Mouse (Mus musculus): ENCODE measurements around the gene Zscan29.

Zscan29 gene

GRCm38 (mm10) chr2:121183431-121183830, 12.5 kb upstream of the Zscan29 start:
- no peak overlapping the region for H3K4me3 ChIP-seq (replicated peaks; ENCODE audit: low read length)
- no peaks in the 10 kb centered on the region for H3K4me1 ChIP-seq (replicated peaks; ENCODE audit: low read depth, low read length)
- peaks cover 76% of the 10 kb centered on the region for H3K36me3 ChIP-seq (ENCODE audit: insufficient read depth, low read length)
- H3K9me3 ChIP-seq (ENCODE audit: low read length) = no peaks in the 10 kb centered on the region
- TF ChIP-seq CTCF (conservative IDR thresholded peaks at IDR 0.05; ENCODE audit: low read length) (no peak), NANOG (IDR thresholded peaks at IDR 0.05; ENCODE audit: borderline replicate concordance, low read length) (no peak), POU5F1 (IDR thresholded peaks at IDR 0.05; ENCODE audit: borderline replicate concordance, low read length) (no peak)
- no peaks in the 10 kb centered on the region for H3K27me3 ChIP-seq (ENCODE audit: insufficient read depth, low read length)

GRCm38 (mm10) chr2:121178828-121179479, 8.0 kb upstream of the Zscan29 start:
- Histone ChIP-seq H3K27me3 (ENCODE audit: insufficient read depth, low read length) (no peaks in the 10 kb centered on the region), H3K9me3 (ENCODE audit: low read length) (no peaks in the 10 kb centered on the region), H3K4me3 (replicated peaks; ENCODE audit: low read length) (no peak overlapping the region), H3K36me3 (ENCODE audit: insufficient read depth, low read length) (peaks cover 82% of the 10 kb centered on the region), H3K4me1 (replicated peaks; ENCODE audit: low read depth, low read length) (no peaks in the 10 kb centered on the region)
- TF ChIP-seq CTCF (conservative IDR thresholded peaks at IDR 0.05; ENCODE audit: low read length) (peak; percentile 73), POU5F1 (IDR thresholded peaks at IDR 0.05; ENCODE audit: borderline replicate concordance, low read length) (no peak)

- TF ChIP-seq CTCF (conservative IDR thresholded peaks at IDR 0.05; ENCODE audit: low read length) = no peak
- no peak for TF ChIP-seq NANOG (IDR thresholded peaks at IDR 0.05; ENCODE audit: borderline replicate concordance, low read length)
- no peak for TF ChIP-seq POU5F1 (IDR thresholded peaks at IDR 0.05; ENCODE audit: borderline replicate concordance, low read length)
These were observed 399 bp downstream of the Zscan29 start, which contains the start of gene Tubgcp4 for GRCm38 (mm10) chr2:121170481-121170971. Gene Tubgcp4, plus strand, starts transcription at chr2:121170654.

GRCm38 (mm10) chr2:121169902-121170301, 1.0 kb downstream of the Zscan29 start:
- peaks cover 18% of the 10 kb centered on the region for H3K4me1 ChIP-seq (replicated peaks; ENCODE audit: low read depth, low read length)
- no peaks in the 10 kb centered on the region for H3K9me3 ChIP-seq (ENCODE audit: low read length)
- no peak for TF ChIP-seq NANOG (IDR thresholded peaks at IDR 0.05; ENCODE audit: borderline replicate concordance, low read length)
- TF ChIP-seq POU5F1 (IDR thresholded peaks at IDR 0.05; ENCODE audit: borderline replicate concordance, low read length) = no peak
- TF ChIP-seq CTCF (conservative IDR thresholded peaks at IDR 0.05; ENCODE audit: low read length) = no peak
- peaks cover 16% of the 10 kb centered on the region for H3K27me3 ChIP-seq (ENCODE audit: insufficient read depth, low read length)
- peak overlapping the region; percentile 95 for H3K4me3 ChIP-seq (replicated peaks; ENCODE audit: low read length)
- peaks cover 36% of the 10 kb centered on the region for H3K36me3 ChIP-seq (ENCODE audit: insufficient read depth, low read length)

More at GRCm38 (mm10) chr2:121170481-121170971, 399 bp downstream of the Zscan29 start, which contains the start of gene Tubgcp4:
- peaks cover 18% of the 10 kb centered on the region for H3K4me1 ChIP-seq (replicated peaks; ENCODE audit: low read depth, low read length)
- H3K36me3 ChIP-seq (ENCODE audit: insufficient read depth, low read length) = peaks cover 39% of the 10 kb centered on the region
- H3K4me3 ChIP-seq (replicated peaks; ENCODE audit: low read length) = peak within 1 kb of the TSS; percentile 95
- no peaks in the 10 kb centered on the region for H3K9me3 ChIP-seq (ENCODE audit: low read length)
- peaks cover 16% of the 10 kb centered on the region for H3K27me3 ChIP-seq (ENCODE audit: insufficient read depth, low read length)

GRCm38 (mm10) chr2:121169173-121169572, 1.8 kb downstream of the Zscan29 start:
- H3K9me3 ChIP-seq (ENCODE audit: low read length) = no peaks in the 10 kb centered on the region
- no peak overlapping the region for H3K4me3 ChIP-seq (replicated peaks; ENCODE audit: low read length)
- TF ChIP-seq NANOG (IDR thresholded peaks at IDR 0.05; ENCODE audit: borderline replicate concordance, low read length) = no peak
- TF ChIP-seq CTCF (conservative IDR thresholded peaks at IDR 0.05; ENCODE audit: low read length) = no peak
- TF ChIP-seq POU5F1 (IDR thresholded peaks at IDR 0.05; ENCODE audit: borderline replicate concordance, low read length) = no peak
- peaks cover 34% of the 10 kb centered on the region for H3K36me3 ChIP-seq (ENCODE audit: insufficient read depth, low read length)
- peaks cover 18% of the 10 kb centered on the region for H3K4me1 ChIP-seq (replicated peaks; ENCODE audit: low read depth, low read length)
- peaks cover 16% of the 10 kb centered on the region for H3K27me3 ChIP-seq (ENCODE audit: insufficient read depth, low read length)

GRCm38 (mm10) chr2:121153100-121153499, 17.8 kb downstream of the Zscan29 start:
- peak; percentile 61 for TF ChIP-seq CTCF (conservative IDR thresholded peaks at IDR 0.05; ENCODE audit: low read length)
- no peak for TF ChIP-seq POU5F1 (IDR thresholded peaks at IDR 0.05; ENCODE audit: borderline replicate concordance, low read length)
- Histone ChIP-seq H3K4me3 (replicated peaks; ENCODE audit: low read length) (no peak overlapping the region), H3K27me3 (ENCODE audit: insufficient read depth, low read length) (no peaks in the 10 kb centered on the region), H3K9me3 (ENCODE audit: low read length) (no peaks in the 10 kb centered on the region), H3K4me1 (replicated peaks; ENCODE audit: low read depth, low read length) (no peaks in the 10 kb centered on the region), H3K36me3 (ENCODE audit: insufficient read depth, low read length) (peaks cover 77% of the 10 kb centered on the region)

- H3K4me3 ChIP-seq (replicated peaks; ENCODE audit: low read length) = no peak overlapping the region
- no peak for TF ChIP-seq CTCF (conservative IDR thresholded peaks at IDR 0.05; ENCODE audit: low read length)
- no peak for TF ChIP-seq NANOG (IDR thresholded peaks at IDR 0.05; ENCODE audit: borderline replicate concordance, low read length)
- TF ChIP-seq POU5F1 (IDR thresholded peaks at IDR 0.05; ENCODE audit: borderline replicate concordance, low read length) = no peak
- H3K4me1 ChIP-seq (replicated peaks; ENCODE audit: low read depth, low read length) = no peaks in the 10 kb centered on the region
- no peaks in the 10 kb centered on the region for H3K27me3 ChIP-seq (ENCODE audit: insufficient read depth, low read length)
- H3K9me3 ChIP-seq (ENCODE audit: low read length) = no peaks in the 10 kb centered on the region
- H3K36me3 ChIP-seq (ENCODE audit: insufficient read depth, low read length) = peaks cover 80% of the 10 kb centered on the region
These were observed 21.2 kb downstream of the Zscan29 start for GRCm38 (mm10) chr2:121149679-121150078.

- Histone ChIP-seq H3K36me3 (ENCODE audit: insufficient read depth, low read length) (peaks cover 61% of the 10 kb centered on the region), H3K4me3 (replicated peaks; ENCODE audit: low read length) (no peak overlapping the region), H3K4me1 (replicated peaks; ENCODE audit: low read depth, low read length) (peaks cover 31% of the 10 kb centered on the region), H3K27me3 (ENCODE audit: insufficient read depth, low read length) (no peaks in the 10 kb centered on the region), H3K9me3 (ENCODE audit: low read length) (no peaks in the 10 kb centered on the region)
- no peak for TF ChIP-seq CTCF (conservative IDR thresholded peaks at IDR 0.05; ENCODE audit: low read length)
- TF ChIP-seq POU5F1 (IDR thresholded peaks at IDR 0.05; ENCODE audit: borderline replicate concordance, low read length) = no peak
- no peak for TF ChIP-seq NANOG (IDR thresholded peaks at IDR 0.05; ENCODE audit: borderline replicate concordance, low read length)
These were observed 28.5 kb downstream of the Zscan29 start for GRCm38 (mm10) chr2:121142415-121142814.
